ENCODE assay signal across 9 mouse cellular contexts in genomic region chr1:64733453-64734245, GRCm38 (mm10). TPM values are rescaled to one million over a fixed set of nuclear protein-coding genes. Genes with fewer than 3 reads are reported as not detected.
DNase-seq lines count a peak whose midpoint lies in the region; ATAC-seq lines count a peak whose summit lies in the region.
"Had no signal": no experiment of that assay in that cellular context is flagged by ENCODE, and none has a peak within 500 bp of the region (broad histone marks: within the 10 kb centered on the region; RNA-seq: fewer than 3 reads in every experiment).

No protein-coding gene starts in this region.

- peak overlapping the region; percentile 14; the same call in 1 of the 2 replicates for H3K4me3 ChIP-seq in kidney, embryonic 15.5 days (replicated peaks)
- H3K4me3 ChIP-seq in intestine, embryonic 16.5 days (ENCODE audit: low read length): peak overlapping the region; percentile 90
- H3K4me3 ChIP-seq in neural tube, embryonic 12.5 days: no peak overlapping the region

- no peak for DNase-seq in kidney, postnatal 10 days
- peak; percentile 78 for DNase-seq in c-Kit-positive CD71-positive TER-119-negative erythroid progenitor cells, embryonic 14.5 days (ENCODE audit: low read depth)
- DNase-seq in adrenal gland, adult 18-20 months (ENCODE audit: low spot score in 2 of 2): no peak
- no peak for DNase-seq in frontal cortex, adult 2 months (ENCODE audit: extremely low spot score in 1 of 2, low spot score in 1 of 2)
- DNase-seq in left cerebral cortex, postnatal 4 days: no peak
- DNase-seq: spleen, adult 18-20 months had no signal

- peak overlapping the region; percentile 96; the same call in 1 of the 2 replicates for H3K4me2 ChIP-seq in kidney, embryonic 15.5 days
- H3K4me2 ChIP-seq in intestine, embryonic 16.5 days (ENCODE audit: low read depth, low read length): peak overlapping the region; percentile 98
- peak overlapping the region; percentile 22 for H3K4me2 ChIP-seq in neural tube, embryonic 12.5 days (replicated peaks)

- ATAC-seq in kidney, embryonic 15.5 days (replicated peaks; ENCODE audit: low FRiP score): no peak
- ATAC-seq in intestine, embryonic 16.5 days: no peak
- ATAC-seq in neural tube, embryonic 12.5 days (ENCODE audit: low FRiP score, low read depth): no peak

- intact Hi-C loops in left cerebral cortex, postnatal 4 days (cut with DNase I): loop anchor here (10.0 kb wide), 1 partner anchor 251 kb away; no protein-coding TSS in a partner anchor

- H3K27me3 ChIP-seq in kidney, embryonic 15.5 days: peaks cover 38% of the 10 kb centered on the region
- no peaks in the 10 kb centered on the region; the same call in 1 of the 2 replicates for H3K27me3 ChIP-seq in intestine, embryonic 16.5 days (replicated peaks; ENCODE audit: control insufficient read depth, insufficient read depth, low read length)
- peaks cover 58% of the 10 kb centered on the region for H3K27me3 ChIP-seq in neural tube, embryonic 12.5 days (replicated peaks)

- WGBS in kidney, embryonic 15.5 days: 41% methylated on average over 11 of the region's 11 CpGs
- 37% methylated on average over 11 of the region's 11 CpGs for WGBS in intestine, embryonic 16.5 days
- WGBS in neural tube, embryonic 12.5 days: 9% methylated on average over 11 of the region's 11 CpGs

- no peaks in the 10 kb centered on the region for H3K9me3 ChIP-seq in kidney, embryonic 15.5 days (replicated peaks)
- no peaks in the 10 kb centered on the region for H3K9me3 ChIP-seq in intestine, embryonic 16.5 days (ENCODE audit: control insufficient read depth, low read length)
- no peaks in the 10 kb centered on the region for H3K9me3 ChIP-seq in neural tube, embryonic 12.5 days

- H3K9ac ChIP-seq in kidney, embryonic 15.5 days: no peak overlapping the region
- peak overlapping the region; percentile 48 for H3K9ac ChIP-seq in intestine, embryonic 16.5 days (ENCODE audit: low read depth, low read length)
- no peak overlapping the region for H3K9ac ChIP-seq in neural tube, embryonic 12.5 days

- H3K27ac ChIP-seq in kidney, embryonic 15.5 days: no peak overlapping the region
- H3K27ac ChIP-seq in intestine, embryonic 16.5 days (ENCODE audit: low read length): no peak overlapping the region; the same call in 1 of the 2 replicates
- H3K27ac ChIP-seq in neural tube, embryonic 12.5 days: no peak overlapping the region

- peaks cover 7% of the 10 kb centered on the region for H3K36me3 ChIP-seq in kidney, embryonic 15.5 days
- H3K36me3 ChIP-seq in intestine, embryonic 16.5 days (ENCODE audit: control insufficient read depth, insufficient read depth, low read length): no peaks in the 10 kb centered on the region; the same call in 1 of the 2 replicates
- no peaks in the 10 kb centered on the region for H3K36me3 ChIP-seq in neural tube, embryonic 12.5 days

- peaks cover 46% of the 10 kb centered on the region for H3K4me1 ChIP-seq in kidney, embryonic 15.5 days
- peaks cover 20% of the 10 kb centered on the region; the same call in 1 of the 2 replicates for H3K4me1 ChIP-seq in intestine, embryonic 16.5 days (ENCODE audit: control insufficient read depth, insufficient read depth, low read length)
- H3K4me1 ChIP-seq in neural tube, embryonic 12.5 days: peaks cover 35% of the 10 kb centered on the region

RNA-seq across cellular contexts. Expression of gene Fzd5, which starts 3.9 kb away (rescaled TPM):
- 2.2 and 2.4 TPM in 2 replicates for polyA plus RNA-seq in kidney, embryonic 15.5 days (2015; fragmentation: Nextera tagmentation; extraction: Ambion mirVana)
- polyA plus RNA-seq in intestine, embryonic 16.5 days (2015; fragmentation: Nextera tagmentation; extraction: Ambion mirVana): 5.7 and 6.1 TPM in 2 replicates
- 0.27 and 0.28 TPM in 2 replicates for polyA plus RNA-seq in neural tube, embryonic 12.5 days (2016; fragmentation: Nextera tagmentation; extraction: Ambion mirVana)
- total RNA-seq in adrenal gland, adult 18-20 months (2021): 10 to 100 TPM; 15.9 to 20.5 TPM
- polyA plus RNA-seq in frontal cortex, adult 2 months (2012; rRNA removed): 0.97 and 1.3 TPM in 2 replicates
- 1 to 10 TPM; 1.0 to 1.1 TPM for total RNA-seq in left cerebral cortex, postnatal 4 days (2021)

RNA-seq across cellular contexts. Expression of gene Ccnyl1, which starts 43.4 kb away (rescaled TPM):
- polyA plus RNA-seq in kidney, embryonic 15.5 days (2015; fragmentation: Nextera tagmentation; extraction: Ambion mirVana): 5.0 and 5.5 TPM in 2 replicates
- polyA plus RNA-seq in intestine, embryonic 16.5 days (2015; fragmentation: Nextera tagmentation; extraction: Ambion mirVana): 3.8 TPM in 2 replicates
- 6.3 and 7.3 TPM in 2 replicates for polyA plus RNA-seq in neural tube, embryonic 12.5 days (2016; fragmentation: Nextera tagmentation; extraction: Ambion mirVana)
- 10 to 100 TPM; 15.9 to 16.5 TPM for total RNA-seq in adrenal gland, adult 18-20 months (2021)
- 26.5 and 28.3 TPM in 2 replicates for polyA plus RNA-seq in frontal cortex, adult 2 months (2012; rRNA removed)
- total RNA-seq in left cerebral cortex, postnatal 4 days (2021): 10 to 100 TPM; 30.6 to 33.1 TPM

Comparison
In these comparisons a context has a peak if more than half of its experiments do, and no peak if none do; other contexts are left out.
1. H3K4me2 ChIP-seq: peak in every context shown above with its lines; median percentile 98 in intestine, embryonic 16.5 days; 96 in kidney, embryonic 15.5 days; 22 in neural tube, embryonic 12.5 days.